Mouse (Mus musculus): ENCODE data around the gene Crlf1.

DNA sequence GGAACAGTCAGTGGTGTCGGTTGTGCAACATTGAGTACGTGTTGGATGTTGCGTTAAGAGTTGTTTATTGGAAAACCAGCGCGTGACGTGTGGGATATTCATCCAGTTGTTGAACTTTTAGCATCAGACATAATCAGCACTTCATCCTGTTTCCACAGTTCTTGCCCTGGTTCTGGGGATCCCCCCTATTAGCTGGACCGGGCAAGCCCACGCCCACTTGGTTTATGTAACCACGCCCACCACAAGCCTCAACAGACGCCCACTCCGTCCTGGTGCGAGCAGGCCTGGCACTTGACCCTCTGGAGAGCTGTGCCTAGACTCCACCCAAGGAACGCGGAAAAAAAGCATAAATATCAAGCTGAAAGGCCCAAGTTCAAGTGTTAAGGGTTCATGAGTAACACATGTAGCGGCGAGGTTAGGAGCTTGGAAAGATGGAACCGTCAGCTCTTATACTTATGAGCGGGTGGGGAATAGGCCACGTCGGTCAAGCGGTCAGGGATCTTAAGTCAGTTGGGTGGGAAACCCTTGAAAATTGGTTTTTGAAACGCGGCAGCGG lies 45.1 kb downstream of the Crlf1 start:
- TF ChIP-seq CTCF (IDR thresholded peaks at IDR 0.05) (no peak), EP300 (IDR thresholded peaks at IDR 0.05) (peak; percentile 64)

All from lung, postnatal 0 days (tissue).